Mouse (Mus musculus) liver, embryonic 11.5 days (tissue): ENCODE data around the gene Zfhx3. TPM values are rescaled to one million over a fixed set of nuclear protein-coding genes. Genes with fewer than 3 reads are reported as not detected.

Source experiments
- ATAC-seq: fragments of 200-750 bp; cut with Nextera tagmentation; replicated peaks from 2 replicates; pipeline ENCODE4 v1.8.0; 2017; ENCODE audit warnings: moderate number of reproducible peaks, mild to moderate bottlenecking, moderate TSS enrichment, moderate library complexity; ENCODE audit not compliant: low FRiP score
- DNase-seq: peaks from one replicate; pipeline ENCODE4 v3.0.0-alpha.2; 2017; ENCODE audit warnings: low spot score
- H3K27ac ChIP-seq: fragments of 300-500 bp; sonication (generic); 2 replicates; pipeline ENCODE4 v1.5.1; 2014; ENCODE audit warnings: mild to moderate bottlenecking, low read depth, low read length, control low read depth
- H3K27me3 ChIP-seq: fragments of 300-500 bp; sonication (generic); replicated peaks from 2 replicates; pipeline ENCODE4 v1.6.1; 2014; ENCODE audit warnings: low read length, mixed read lengths; ENCODE audit not compliant: control insufficient read depth, insufficient read depth
- H3K36me3 ChIP-seq: fragments of 300-500 bp; sonication (generic); 2 replicates; pipeline ENCODE4 v1.6.1; 2014; ENCODE audit warnings: mild to moderate bottlenecking, low read length, moderate library complexity, mixed read lengths; ENCODE audit not compliant: control insufficient read depth, insufficient read depth
- H3K4me1 ChIP-seq: fragments of 300-500 bp; sonication (generic); replicated peaks from 2 replicates; pipeline ENCODE4 v1.6.1; 2014; ENCODE audit warnings: low read length, mixed read lengths; ENCODE audit not compliant: control insufficient read depth, insufficient read depth
- H3K4me2 ChIP-seq: fragments of 300-500 bp; sonication (generic); 2 replicates; pipeline ENCODE4 v1.6.1; 2014; ENCODE audit warnings: mild to moderate bottlenecking, control low read depth, moderate library complexity
- H3K4me3 ChIP-seq: fragments of 300-500 bp; sonication (generic); 2 replicates; pipeline ENCODE4 v1.5.1; 2014; ENCODE audit warnings: low read depth, low read length, control low read depth
- H3K9ac ChIP-seq: fragments of 300-500 bp; sonication (generic); 2 replicates; pipeline ENCODE4 v1.6.1; 2014; ENCODE audit warnings: low read depth, low read length, control low read depth
- H3K9me3 ChIP-seq: fragments of 300-500 bp; sonication (generic); 2 replicates; pipeline ENCODE4 v1.6.1; 2016; ENCODE audit warnings: low read length, inconsistent platforms, mixed read lengths; ENCODE audit not compliant: control insufficient read depth
- WGBS: fragments of 180-500 bp; shearing (Covaris S2); extraction: QIAGEN DNeasy Blood & Tissue Kit; methylation state at CpG from one replicate; pipeline ENCODE4 v1.1.7; 2014; 5-methylcytosine and 5-hydroxymethylcytosine counted together
- polyA plus RNA-seq: library from polyadenylated mRNA; unstranded; fragments of >200 nt; fragmentation: Nextera tagmentation; extraction: Ambion mirVana; gene quantifications from 2 replicates; pipeline ENCODE4 v1.2.1, GENCODE M21; 2014

The Zfhx3 gene
- polyA plus RNA-seq, 1 experiment from 2014 or later: 6.1 TPM

DNA sequence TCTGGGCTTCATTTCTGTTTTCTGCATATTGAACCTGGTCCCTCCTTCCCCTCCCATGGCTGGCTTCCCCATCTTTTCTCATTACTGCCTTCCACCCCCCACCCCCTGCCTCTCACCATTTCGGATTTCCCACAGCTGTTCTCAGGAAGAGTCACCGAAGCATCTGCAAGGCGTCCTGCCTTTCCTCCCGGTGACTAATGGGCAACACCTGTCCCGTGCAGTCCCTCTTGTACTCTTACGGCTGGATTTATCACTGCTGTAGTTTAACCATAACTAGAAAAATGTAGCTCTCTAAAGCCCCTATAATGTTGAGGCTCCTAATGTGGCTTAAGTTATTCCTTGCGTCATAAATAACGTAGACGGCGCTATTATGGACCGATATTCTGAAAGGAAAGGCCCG lies 119.5 kb downstream of the Zfhx3 start:
- H3K4me1 ChIP-seq: no peaks in the 10 kb centered on the region
- H3K4me2 ChIP-seq: no peak overlapping the region
- no peaks in the 10 kb centered on the region for H3K27me3 ChIP-seq
- no peaks in the 10 kb centered on the region for H3K9me3 ChIP-seq
- no peak overlapping the region for H3K4me3 ChIP-seq
- DNase-seq: no peak
- WGBS: 80% methylated on average over 12 of the region's 12 CpGs
- H3K27ac ChIP-seq: no peak overlapping the region
- no peak overlapping the region for H3K9ac ChIP-seq
- no peaks in the 10 kb centered on the region for H3K36me3 ChIP-seq
- no peak for ATAC-seq

GRCm38 (mm10) chr8:108067111-108067510 lies 124.7 kb downstream of the Zfhx3 start:
- 87% methylated on average over 6 of the region's 6 CpGs for WGBS
- Histone ChIP-seq H3K27me3 (no peaks in the 10 kb centered on the region), H3K27ac (no peak overlapping the region), H3K4me1 (no peaks in the 10 kb centered on the region), H3K9me3 (no peaks in the 10 kb centered on the region), H3K9ac (no peak overlapping the region), H3K36me3 (no peaks in the 10 kb centered on the region), H3K4me3 (no peak overlapping the region), H3K4me2 (no peak overlapping the region)
- DNase-seq (no peak), ATAC-seq (no peak)

GRCm38 (mm10) chr8:108068195-108068594 lies 125.8 kb downstream of the Zfhx3 start:
- DNase-seq: no peak
- 54% methylated on average over 8 of the region's 8 CpGs for WGBS
- H3K4me1 ChIP-seq: no peaks in the 10 kb centered on the region

DNA sequence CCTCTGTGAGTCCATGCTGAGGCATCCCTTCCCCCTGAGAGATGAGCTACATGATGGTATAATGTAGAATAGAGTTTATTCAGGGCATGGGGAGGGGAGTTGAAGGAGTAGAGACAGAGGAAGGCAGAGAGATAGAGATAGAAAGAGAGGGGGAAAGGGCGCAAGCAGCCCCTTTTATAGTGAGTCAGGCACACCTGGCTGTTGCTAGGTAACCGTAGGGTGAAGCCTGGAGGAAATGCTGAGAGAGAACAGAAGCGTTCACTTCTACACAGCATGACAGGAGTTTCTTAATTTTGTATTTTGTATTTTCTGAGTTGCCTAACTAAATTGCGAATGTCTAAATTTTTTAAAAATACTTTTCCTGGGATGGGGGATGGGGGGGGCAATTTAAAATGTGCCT lies 128.0 kb downstream of the Zfhx3 start:
- WGBS: 84% methylated on average over 4 of the region's 4 CpGs
- Histone ChIP-seq H3K9me3 (no peaks in the 10 kb centered on the region), H3K4me1 (no peaks in the 10 kb centered on the region), H3K27me3 (no peaks in the 10 kb centered on the region), H3K27ac (no peak overlapping the region), H3K4me3 (no peak overlapping the region), H3K36me3 (no peaks in the 10 kb centered on the region), H3K9ac (no peak overlapping the region), H3K4me2 (no peak overlapping the region)
- no peak for ATAC-seq
- DNase-seq: no peak

More at GRCm38 (mm10) chr8:108068195-108068594, 125.8 kb downstream of the Zfhx3 start:
- H3K9me3 ChIP-seq: no peaks in the 10 kb centered on the region
- no peaks in the 10 kb centered on the region for H3K27me3 ChIP-seq
- H3K9ac ChIP-seq: no peak overlapping the region
- no peaks in the 10 kb centered on the region for H3K36me3 ChIP-seq
- H3K27ac ChIP-seq: no peak overlapping the region
- no peak overlapping the region for H3K4me2 ChIP-seq
- H3K4me3 ChIP-seq: no peak overlapping the region
- ATAC-seq: no peak

DNA sequence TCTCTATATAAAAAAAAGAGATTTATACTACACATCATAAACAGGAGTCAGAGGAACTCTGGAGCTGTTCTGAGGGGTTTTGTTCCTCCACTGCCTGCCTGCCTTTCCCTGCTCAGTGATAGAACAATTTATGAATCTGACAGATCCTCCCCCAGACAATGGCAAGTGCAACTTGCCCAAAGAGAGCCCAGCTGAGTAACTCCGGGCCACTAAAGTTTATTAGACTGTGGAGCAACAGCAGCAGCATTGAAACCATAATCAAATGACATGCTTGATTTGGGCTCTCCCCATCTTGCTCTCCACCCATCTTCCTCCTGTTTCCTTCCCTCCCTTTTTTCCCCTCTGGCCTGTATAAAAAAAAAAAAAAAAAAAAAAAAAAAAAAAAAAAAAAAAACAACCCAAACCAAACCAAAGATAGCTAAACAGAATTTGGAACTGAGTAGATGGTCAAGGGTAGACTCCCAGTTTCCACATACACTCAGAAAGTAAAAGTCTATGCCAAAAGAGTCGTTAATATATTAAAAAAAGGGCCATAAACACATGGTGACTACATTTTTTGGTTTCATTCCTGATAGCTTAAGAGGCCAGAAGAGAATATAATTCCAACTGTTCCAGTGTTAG lies 129.8 kb downstream of the Zfhx3 start:
- H3K9ac ChIP-seq: no peak overlapping the region
- H3K27me3 ChIP-seq: no peaks in the 10 kb centered on the region
- no peaks in the 10 kb centered on the region for H3K4me1 ChIP-seq
- H3K9me3 ChIP-seq: no peaks in the 10 kb centered on the region
- H3K36me3 ChIP-seq: no peaks in the 10 kb centered on the region
- DNase-seq: no peak
- WGBS: 63% methylated on average over 2 of the region's 2 CpGs
- no peak overlapping the region for H3K27ac ChIP-seq
- H3K4me2 ChIP-seq: no peak overlapping the region
- no peak overlapping the region for H3K4me3 ChIP-seq
- no peak for ATAC-seq

GRCm38 (mm10) chr8:108072853-108073252 lies 130.4 kb downstream of the Zfhx3 start:
- no peaks in the 10 kb centered on the region for H3K4me1 ChIP-seq
- H3K9ac ChIP-seq: no peak overlapping the region
- 82% methylated on average over 5 of the region's 5 CpGs for WGBS
- ATAC-seq: no peak
- no peak overlapping the region for H3K27ac ChIP-seq
- no peaks in the 10 kb centered on the region for H3K27me3 ChIP-seq
- no peaks in the 10 kb centered on the region for H3K9me3 ChIP-seq
- no peak for DNase-seq
- H3K4me3 ChIP-seq: no peak overlapping the region
- H3K4me2 ChIP-seq: no peak overlapping the region
- H3K36me3 ChIP-seq: no peaks in the 10 kb centered on the region

DNA sequence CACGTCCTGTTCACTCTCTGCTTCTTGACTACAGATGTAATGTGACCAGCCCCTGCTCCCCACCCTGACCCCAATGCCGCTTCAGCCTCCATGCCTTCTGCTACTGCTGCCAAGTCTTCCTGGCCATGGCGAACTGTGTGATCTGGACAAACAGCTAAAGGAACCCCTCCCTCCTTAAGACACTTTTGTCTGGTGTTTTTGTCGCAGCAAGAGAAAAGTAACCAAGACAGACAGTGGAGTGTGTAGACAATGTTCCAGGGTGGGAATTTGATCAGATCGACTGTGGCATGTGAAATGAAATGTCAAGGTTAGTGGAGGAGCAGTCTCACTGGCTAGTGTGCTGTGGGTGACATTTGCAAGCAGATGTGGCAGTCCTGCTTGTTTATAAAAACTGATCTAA lies 132.7 kb downstream of the Zfhx3 start:
- Histone ChIP-seq H3K9me3 (no peaks in the 10 kb centered on the region), H3K4me3 (no peak overlapping the region), H3K27me3 (no peaks in the 10 kb centered on the region), H3K36me3 (no peaks in the 10 kb centered on the region), H3K4me2 (no peak overlapping the region), H3K4me1 (no peaks in the 10 kb centered on the region), H3K27ac (no peak overlapping the region), H3K9ac (no peak overlapping the region)
- ATAC-seq (no peak), DNase-seq (no peak)
- 79% methylated on average over 5 of the region's 5 CpGs for whole genome bisulfite sequencing

DNA sequence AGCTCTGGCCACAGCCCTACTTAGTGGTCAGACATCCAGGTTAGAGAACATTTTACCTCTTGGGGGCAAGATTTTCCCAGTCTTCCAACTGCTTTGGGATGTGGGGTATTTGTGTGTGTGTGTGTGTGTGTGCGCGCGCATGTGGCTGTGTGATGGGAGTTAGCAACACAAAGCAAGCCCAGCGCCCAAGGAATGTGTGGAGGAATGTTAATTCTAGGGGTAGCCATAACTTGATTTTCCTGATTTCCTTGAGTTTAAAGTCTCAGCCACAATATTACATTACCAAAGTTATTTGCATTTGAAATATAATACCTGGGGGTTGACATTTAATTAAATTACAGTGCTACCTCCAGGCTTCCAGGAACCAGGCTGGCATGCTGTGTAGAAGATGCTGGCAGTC lies 136.3 kb downstream of the Zfhx3 start:
- 92% methylated on average over 4 of the region's 4 CpGs for WGBS

GRCm38 (mm10) chr8:108086913-108087312 lies 144.5 kb downstream of the Zfhx3 start:
- DNase-seq (no peak), ATAC-seq (no peak)
- no peaks in the 10 kb centered on the region for H3K9me3 ChIP-seq
- H3K27ac ChIP-seq: no peak overlapping the region
- no peaks in the 10 kb centered on the region for H3K4me1 ChIP-seq
- WGBS: 66% methylated on average over 4 of the region's 4 CpGs
- no peak overlapping the region for H3K9ac ChIP-seq
- H3K4me3 ChIP-seq: no peak overlapping the region
- no peak overlapping the region for H3K4me2 ChIP-seq
- H3K36me3 ChIP-seq: no peaks in the 10 kb centered on the region
- no peaks in the 10 kb centered on the region for H3K27me3 ChIP-seq

More for the DNA sequence above, 136.3 kb downstream of the Zfhx3 start:
- H3K36me3 ChIP-seq: no peaks in the 10 kb centered on the region
- H3K4me3 ChIP-seq: no peak overlapping the region
- no peak overlapping the region for H3K4me2 ChIP-seq
- H3K9ac ChIP-seq: no peak overlapping the region
- H3K27me3 ChIP-seq: no peaks in the 10 kb centered on the region
- H3K9me3 ChIP-seq: no peaks in the 10 kb centered on the region
- DNase-seq (no peak), ATAC-seq (no peak)
- no peak overlapping the region for H3K27ac ChIP-seq
- no peaks in the 10 kb centered on the region for H3K4me1 ChIP-seq
